Comparison of ENCODE assay signal across 18 mouse cellular contexts in genomic region chr3:79415929-79416328, GRCm38 (mm10).
DNase-seq lines count a peak whose midpoint lies in the region; ATAC-seq and TF ChIP-seq lines count a peak whose summit lies in the region.
"Had no signal": no experiment of that assay in that cellular context is flagged by ENCODE, and none has a peak within 500 bp of the region (broad histone marks: within the 10 kb centered on the region; RNA-seq: fewer than 3 reads in every experiment).

No protein-coding gene starts in this region.

- H3K27ac ChIP-seq in forebrain, embryonic 13.5 days = peak overlapping the region; percentile 86; the same call in 1 of the 2 replicates
- no peak overlapping the region for H3K27ac ChIP-seq in forebrain, postnatal 0 days (ENCODE audit: low read depth, low read length)
- no peak overlapping the region for H3K27ac ChIP-seq in kidney, embryonic 14.5 days (ENCODE audit: low read depth, low read length)
- peak overlapping the region; percentile 82; the same call in 1 of the 2 replicates for H3K27ac ChIP-seq in midbrain, embryonic 10.5 days (replicated peaks)
- no peak overlapping the region for H3K27ac ChIP-seq in midbrain, embryonic 11.5 days (ENCODE audit: low read depth, low read length)
- H3K27ac ChIP-seq: embryonic facial prominence, embryonic 15.5 days; gastrocnemius, adult 2 months had no signal

- TF ChIP-seq CTCF in forebrain, postnatal 0 days (IDR thresholded peaks at IDR 0.05; ENCODE audit: low read depth) = no peak

- no peak for ATAC-seq in forebrain, embryonic 13.5 days
- ATAC-seq in forebrain, postnatal 0 days = no peak
- ATAC-seq in kidney, embryonic 14.5 days (ENCODE audit: low FRiP score, low TSS enrichment) = no peak
- no peak for ATAC-seq in midbrain, embryonic 11.5 days (ENCODE audit: low FRiP score)
- ATAC-seq: hindbrain, embryonic 16.5 days had no signal

- H3K27me3 ChIP-seq in forebrain, embryonic 13.5 days = no peaks in the 10 kb centered on the region
- no peaks in the 10 kb centered on the region for H3K27me3 ChIP-seq in forebrain, postnatal 0 days (ENCODE audit: insufficient read depth, low read length)
- no peaks in the 10 kb centered on the region for H3K27me3 ChIP-seq in kidney, embryonic 14.5 days (ENCODE audit: control insufficient read depth, insufficient read depth, low read length)
- no peaks in the 10 kb centered on the region for H3K27me3 ChIP-seq in midbrain, embryonic 10.5 days (ENCODE audit: low read depth, poor library complexity, severe bottlenecking)
- H3K27me3 ChIP-seq in midbrain, embryonic 11.5 days (ENCODE audit: control insufficient read depth, insufficient read depth, low read length) = no peaks in the 10 kb centered on the region
- H3K27me3 ChIP-seq: embryonic facial prominence, embryonic 15.5 days; heart, embryonic 12.5 days; hindbrain, embryonic 12.5 days had no signal

- no peak for DNase-seq in forebrain, postnatal 0 days
- peak; percentile 7 for DNase-seq in kidney, adult 9 months
- DNase-seq in midbrain, embryonic 10.5 days (ENCODE audit: low spot score) = no peak
- DNase-seq in midbrain, embryonic 11.5 days (ENCODE audit: low spot score, missing footprints) = no peak
- DNase-seq: adrenal gland, postnatal 10 days; cerebellum, adult 11 months; cerebellum, adult 8-10 months; cerebellum, postnatal 14 days; embryo, embryonic 11 days; gastrocnemius, adult 2 months; gastrocnemius, postnatal 25 days had no signal

- H3K36me3 ChIP-seq in forebrain, embryonic 13.5 days (ENCODE audit: poor library complexity, severe bottlenecking) = no peaks in the 10 kb centered on the region
- H3K36me3 ChIP-seq in forebrain, postnatal 0 days (ENCODE audit: insufficient read depth) = no peaks in the 10 kb centered on the region
- no peaks in the 10 kb centered on the region for H3K36me3 ChIP-seq in kidney, embryonic 14.5 days (ENCODE audit: control insufficient read depth, insufficient read depth, low read length)
- no peaks in the 10 kb centered on the region for H3K36me3 ChIP-seq in midbrain, embryonic 10.5 days
- H3K36me3 ChIP-seq in midbrain, embryonic 11.5 days (ENCODE audit: control insufficient read depth, insufficient read depth, low read length) = no peaks in the 10 kb centered on the region
- H3K36me3 ChIP-seq: embryonic facial prominence, embryonic 15.5 days; heart, embryonic 12.5 days; hindbrain, embryonic 12.5 days had no signal

- no peak overlapping the region for H3K4me2 ChIP-seq in forebrain, embryonic 13.5 days
- no peak overlapping the region for H3K4me2 ChIP-seq in forebrain, postnatal 0 days (ENCODE audit: low read depth)
- no peak overlapping the region for H3K4me2 ChIP-seq in kidney, embryonic 14.5 days (replicated peaks; ENCODE audit: low read depth, low read length)
- H3K4me2 ChIP-seq in midbrain, embryonic 11.5 days = no peak overlapping the region
- H3K4me2 ChIP-seq: embryonic facial prominence, embryonic 15.5 days; heart, embryonic 12.5 days; hindbrain, embryonic 12.5 days had no signal

- H3K9me3 ChIP-seq in forebrain, embryonic 13.5 days (replicated peaks) = no peaks in the 10 kb centered on the region
- H3K9me3 ChIP-seq in forebrain, postnatal 0 days (ENCODE audit: low read length) = no peaks in the 10 kb centered on the region
- H3K9me3 ChIP-seq in kidney, embryonic 14.5 days (ENCODE audit: control insufficient read depth, low read length) = no peaks in the 10 kb centered on the region
- no peaks in the 10 kb centered on the region for H3K9me3 ChIP-seq in midbrain, embryonic 10.5 days (replicated peaks)
- no peaks in the 10 kb centered on the region for H3K9me3 ChIP-seq in midbrain, embryonic 11.5 days (ENCODE audit: control insufficient read depth, low read length)
- H3K9me3 ChIP-seq: embryonic facial prominence, embryonic 15.5 days; heart, embryonic 12.5 days; hindbrain, embryonic 12.5 days had no signal

- no peak overlapping the region for H3K4me3 ChIP-seq in forebrain, embryonic 13.5 days
- H3K4me3 ChIP-seq in forebrain, postnatal 0 days (ENCODE audit: low read depth, low read length) = no peak overlapping the region
- H3K4me3 ChIP-seq in kidney, embryonic 14.5 days (ENCODE audit: low read length) = no peak overlapping the region
- H3K4me3 ChIP-seq in midbrain, embryonic 10.5 days = no peak overlapping the region
- no peak overlapping the region for H3K4me3 ChIP-seq in midbrain, embryonic 11.5 days (ENCODE audit: low read depth, low read length)
- H3K4me3 ChIP-seq: embryonic facial prominence, embryonic 15.5 days; erythroblast, embryonic 14.5 days; gastrocnemius, adult 2 months; heart, embryonic 12.5 days; hindbrain, embryonic 12.5 days had no signal

- H3K4me1 ChIP-seq in forebrain, embryonic 13.5 days = peaks cover 22% of the 10 kb centered on the region
- H3K4me1 ChIP-seq in forebrain, postnatal 0 days (ENCODE audit: insufficient read depth) = 0 out of 2 replicates have a peak, but pooled peaks cover 4% of the 10 kb centered on the region
- H3K4me1 ChIP-seq in kidney, embryonic 14.5 days (ENCODE audit: control insufficient read depth, insufficient read depth, low read length) = no peaks in the 10 kb centered on the region
- peaks cover 26% of the 10 kb centered on the region for H3K4me1 ChIP-seq in midbrain, embryonic 10.5 days
- H3K4me1 ChIP-seq in midbrain, embryonic 11.5 days (ENCODE audit: control insufficient read depth, insufficient read depth, low read length) = peaks cover 9% of the 10 kb centered on the region
- H3K4me1 ChIP-seq: heart, embryonic 12.5 days had no signal

- no peak overlapping the region for H3K9ac ChIP-seq in forebrain, embryonic 13.5 days
- no peak overlapping the region for H3K9ac ChIP-seq in forebrain, postnatal 0 days
- no peak overlapping the region for H3K9ac ChIP-seq in kidney, embryonic 14.5 days (ENCODE audit: low read depth, low read length)
- no peak overlapping the region for H3K9ac ChIP-seq in midbrain, embryonic 11.5 days (ENCODE audit: low read length)
- H3K9ac ChIP-seq: embryonic facial prominence, embryonic 15.5 days; heart, embryonic 12.5 days; hindbrain, embryonic 12.5 days had no signal

Comparison
In these comparisons a context has a peak if more than half of its experiments do, and no peak if none do; other contexts are left out.
1. H3K27ac ChIP-seq: peak in forebrain, embryonic 13.5 days (single experiment) and midbrain, embryonic 10.5 days (single experiment); none in forebrain, postnatal 0 days (single experiment), kidney, embryonic 14.5 days (single experiment) and midbrain, embryonic 11.5 days (single experiment).